Mouse (Mus musculus): ENCODE measurements around the gene Cd247. TPM values are rescaled to one million over a fixed set of nuclear protein-coding genes. Genes with fewer than 3 reads are reported as not detected.

Cd247 gene
- polyA plus RNA-seq, 1 experiment from 2014 or later, result 12.8 TPM

GRCm38 (mm10) chr1:165770181-165770759 lies 18.2 kb upstream of the Cd247 start:
- no peaks in the 10 kb centered on the region for H3K9me3 ChIP-seq (replicated peaks; ENCODE audit: control insufficient read depth, low read length)
- 70% methylated on average over 10 of the region's 10 CpGs for WGBS
- H3K4me1 ChIP-seq (ENCODE audit: control insufficient read depth, insufficient read depth, low read length), result peaks cover 4% of the 10 kb centered on the region; the same call in 1 of the 2 replicates
- no peak overlapping the region for H3K27ac ChIP-seq (ENCODE audit: low read length)
- no peak overlapping the region for H3K9ac ChIP-seq (ENCODE audit: low read length)
- H3K4me3 ChIP-seq (ENCODE audit: low read length), result no peak overlapping the region
- no peak overlapping the region for H3K4me2 ChIP-seq (ENCODE audit: low read depth, low read length)
- no peaks in the 10 kb centered on the region for H3K36me3 ChIP-seq (ENCODE audit: control insufficient read depth, insufficient read depth)
- no peaks in the 10 kb centered on the region for H3K27me3 ChIP-seq (ENCODE audit: control insufficient read depth, insufficient read depth, low read length)
- no peak for ATAC-seq (replicated peaks; ENCODE audit: extremely low read depth, insufficient read depth, low FRiP score)

GRCm38 (mm10) chr1:165771491-165771897 lies 17.0 kb upstream of the Cd247 start:
- no peak overlapping the region for H3K9ac ChIP-seq (ENCODE audit: low read length)
- no peak overlapping the region for H3K27ac ChIP-seq (ENCODE audit: low read length)
- H3K9me3 ChIP-seq (replicated peaks; ENCODE audit: control insufficient read depth, low read length), result no peaks in the 10 kb centered on the region
- under 1% methylated on average over 12 of the region's 12 CpGs for WGBS
- no peaks in the 10 kb centered on the region for H3K27me3 ChIP-seq (ENCODE audit: control insufficient read depth, insufficient read depth, low read length)
- peaks cover 4% of the 10 kb centered on the region; the same call in 1 of the 2 replicates for H3K4me1 ChIP-seq (ENCODE audit: control insufficient read depth, insufficient read depth, low read length)
- no peaks in the 10 kb centered on the region for H3K36me3 ChIP-seq (ENCODE audit: control insufficient read depth, insufficient read depth)
- ATAC-seq (replicated peaks; ENCODE audit: extremely low read depth, insufficient read depth, low FRiP score), result peak; percentile 74
- H3K4me2 ChIP-seq (ENCODE audit: low read depth, low read length), result peak overlapping the region; percentile 15
- no peak overlapping the region for H3K4me3 ChIP-seq (ENCODE audit: low read length)

GRCm38 (mm10) chr1:165771998-165772397 lies 16.5 kb upstream of the Cd247 start:
- no peak overlapping the region for H3K4me3 ChIP-seq (ENCODE audit: low read length)
- 37% methylated on average over 9 of the region's 9 CpGs for WGBS

GRCm38 (mm10) chr1:165775518-165776294 lies 12.8 kb upstream of the Cd247 start:
- Histone ChIP-seq H3K4me1 (ENCODE audit: control insufficient read depth, insufficient read depth, low read length) (peaks cover 10% of the 10 kb centered on the region), H3K9me3 (replicated peaks; ENCODE audit: control insufficient read depth, low read length) (no peaks in the 10 kb centered on the region), H3K36me3 (ENCODE audit: control insufficient read depth, insufficient read depth) (no peaks in the 10 kb centered on the region), H3K27me3 (ENCODE audit: control insufficient read depth, insufficient read depth, low read length) (no peaks in the 10 kb centered on the region), H3K9ac (ENCODE audit: low read length) (no peak overlapping the region), H3K4me3 (ENCODE audit: low read length) (no peak overlapping the region), H3K27ac (ENCODE audit: low read length) (no peak overlapping the region), H3K4me2 (ENCODE audit: low read depth, low read length) (peak overlapping the region; percentile 43)
- 50% methylated on average over 19 of the region's 19 CpGs for WGBS
- ATAC-seq (replicated peaks; ENCODE audit: extremely low read depth, insufficient read depth, low FRiP score), result no peak

More at GRCm38 (mm10) chr1:165771998-165772397, 16.5 kb upstream of the Cd247 start:
- no peak overlapping the region for H3K9ac ChIP-seq (ENCODE audit: low read length)
- ATAC-seq (replicated peaks; ENCODE audit: extremely low read depth, insufficient read depth, low FRiP score), result no peak
- no peaks in the 10 kb centered on the region for H3K27me3 ChIP-seq (ENCODE audit: control insufficient read depth, insufficient read depth, low read length)
- no peak overlapping the region for H3K27ac ChIP-seq (ENCODE audit: low read length)
- H3K36me3 ChIP-seq (ENCODE audit: control insufficient read depth, insufficient read depth), result no peaks in the 10 kb centered on the region
- peaks cover 4% of the 10 kb centered on the region; the same call in 1 of the 2 replicates for H3K4me1 ChIP-seq (ENCODE audit: control insufficient read depth, insufficient read depth, low read length)
- no peaks in the 10 kb centered on the region for H3K9me3 ChIP-seq (replicated peaks; ENCODE audit: control insufficient read depth, low read length)
- H3K4me2 ChIP-seq (ENCODE audit: low read depth, low read length), result peak overlapping the region; percentile 15

GRCm38 (mm10) chr1:165779954-165780585 lies 8.4 kb upstream of the Cd247 start:
- peak overlapping the region; percentile 91 for H3K4me2 ChIP-seq (ENCODE audit: low read depth, low read length)
- no peaks in the 10 kb centered on the region for H3K27me3 ChIP-seq (ENCODE audit: control insufficient read depth, insufficient read depth, low read length)
- no peaks in the 10 kb centered on the region for H3K36me3 ChIP-seq (ENCODE audit: control insufficient read depth, insufficient read depth)
- WGBS, result 4% methylated on average over 13 of the region's 13 CpGs
- peak overlapping the region; percentile 57 for H3K4me3 ChIP-seq (ENCODE audit: low read length)
- ATAC-seq (replicated peaks; ENCODE audit: extremely low read depth, insufficient read depth, low FRiP score), result no peak; the same call in 1 of the 2 replicates
- H3K27ac ChIP-seq (ENCODE audit: low read length), result no peak overlapping the region
- H3K4me1 ChIP-seq (ENCODE audit: control insufficient read depth, insufficient read depth, low read length), result peaks cover 7% of the 10 kb centered on the region
- H3K9ac ChIP-seq (ENCODE audit: low read length), result peak overlapping the region; percentile 69
- no peaks in the 10 kb centered on the region for H3K9me3 ChIP-seq (replicated peaks; ENCODE audit: control insufficient read depth, low read length)

- WGBS, result 5% methylated on average over 20 of the region's 20 CpGs
- ATAC-seq (replicated peaks; ENCODE audit: extremely low read depth, insufficient read depth, low FRiP score), result no peak; the same call in none of the 2 replicates
- Histone ChIP-seq H3K27me3 (ENCODE audit: control insufficient read depth, insufficient read depth, low read length) (no peaks in the 10 kb centered on the region), H3K36me3 (ENCODE audit: control insufficient read depth, insufficient read depth) (no peaks in the 10 kb centered on the region), H3K27ac (ENCODE audit: low read length) (no peak overlapping the region), H3K4me2 (ENCODE audit: low read depth, low read length) (peak overlapping the region; percentile 91), H3K4me1 (ENCODE audit: control insufficient read depth, insufficient read depth, low read length) (peaks cover 7% of the 10 kb centered on the region), H3K9me3 (replicated peaks; ENCODE audit: control insufficient read depth, low read length) (no peaks in the 10 kb centered on the region), H3K4me3 (ENCODE audit: low read length) (peak overlapping the region; percentile 57), H3K9ac (ENCODE audit: low read length) (peak overlapping the region; percentile 69)
Observed at GRCm38 (mm10) chr1:165780586-165781111, 7.8 kb upstream of the Cd247 start.

GRCm38 (mm10) chr1:165781426-165781825 lies 7.1 kb upstream of the Cd247 start:
- no peaks in the 10 kb centered on the region for H3K27me3 ChIP-seq (ENCODE audit: control insufficient read depth, insufficient read depth, low read length)
- H3K9ac ChIP-seq (ENCODE audit: low read length), result no peak overlapping the region
- H3K4me1 ChIP-seq (ENCODE audit: control insufficient read depth, insufficient read depth, low read length), result peaks cover 7% of the 10 kb centered on the region
- 67% methylated on average over 9 of the region's 9 CpGs for WGBS
- H3K27ac ChIP-seq (ENCODE audit: low read length), result no peak overlapping the region
- no peak overlapping the region for H3K4me3 ChIP-seq (ENCODE audit: low read length)
- ATAC-seq (replicated peaks; ENCODE audit: extremely low read depth, insufficient read depth, low FRiP score), result no peak
- no peak overlapping the region for H3K4me2 ChIP-seq (ENCODE audit: low read depth, low read length)
- H3K9me3 ChIP-seq (replicated peaks; ENCODE audit: control insufficient read depth, low read length), result no peaks in the 10 kb centered on the region
- H3K36me3 ChIP-seq (ENCODE audit: control insufficient read depth, insufficient read depth), result no peaks in the 10 kb centered on the region

- no peak for ATAC-seq (replicated peaks; ENCODE audit: extremely low read depth, insufficient read depth, low FRiP score)
- Histone ChIP-seq H3K4me3 (ENCODE audit: low read length) (no peak overlapping the region), H3K9me3 (replicated peaks; ENCODE audit: control insufficient read depth, low read length) (no peaks in the 10 kb centered on the region), H3K9ac (ENCODE audit: low read length) (no peak overlapping the region), H3K27ac (ENCODE audit: low read length) (no peak overlapping the region), H3K4me2 (ENCODE audit: low read depth, low read length) (no peak overlapping the region), H3K27me3 (ENCODE audit: control insufficient read depth, insufficient read depth, low read length) (no peaks in the 10 kb centered on the region), H3K36me3 (ENCODE audit: control insufficient read depth, insufficient read depth) (no peaks in the 10 kb centered on the region), H3K4me1 (ENCODE audit: control insufficient read depth, insufficient read depth, low read length) (peaks cover 7% of the 10 kb centered on the region)
- WGBS, result 78% methylated on average over 12 of the region's 12 CpGs
Observed at GRCm38 (mm10) chr1:165781911-165782310, 6.6 kb upstream of the Cd247 start.
